Mouse (Mus musculus) embryonic fibroblast, embryonic 13.5 days (primary cell): ENCODE measurements around the gene a.

Experiments used
- CTCF ChIP-seq: IDR thresholded peaks from 2 replicates; pipeline ENCODE4 v1.5.1; 2011; ENCODE audit warnings: mild to moderate bottlenecking, control low read depth, low read length, moderate library complexity, borderline replicate concordance; ENCODE audit not compliant: insufficient read depth
- POLR2A ChIP-seq: IDR thresholded peaks from 2 replicates; pipeline ENCODE4 v1.6.1; 2011; ENCODE audit warnings: low read depth, mild to moderate bottlenecking, control low read depth, low read length, moderate library complexity

- TF ChIP-seq CTCF (peak; percentile 73), POLR2A (no peak)
These were observed 151.9 kb downstream of the a start for GRCm38 (mm10) chr2:154943101-154943500.
